Mouse (Mus musculus) stomach, postnatal 0 days (tissue): ENCODE data around the gene Tmem54. TPM values are rescaled to one million over a fixed set of nuclear protein-coding genes. Genes with fewer than 3 reads are reported as not detected.

Source experiments
- ATAC-seq: fragments of 200-750 bp; cut with Nextera tagmentation; 2 replicates; pipeline ENCODE4 v1.8.0; 2017; ENCODE audit not compliant: low FRiP score, low TSS enrichment
- DNase-seq: peaks from one replicate; pipeline ENCODE4 v3.0.0-alpha.2; 2016; ENCODE audit warnings: low spot score
- H3K27ac ChIP-seq: fragments of 300-500 bp; sonication (generic); replicated peaks from 2 replicates; pipeline ENCODE4 v1.5.1; 2014; ENCODE audit warnings: mild to moderate bottlenecking, control low read depth
- H3K27me3 ChIP-seq: fragments of 300-500 bp; sonication (generic); 2 replicates; pipeline ENCODE4 v1.6.1; 2014; ENCODE audit warnings: low read length; ENCODE audit not compliant: control insufficient read depth, insufficient read depth
- H3K36me3 ChIP-seq: fragments of 300-500 bp; sonication (generic); 2 replicates; pipeline ENCODE4 v1.6.1; 2014; ENCODE audit warnings: low read length, mixed read lengths; ENCODE audit not compliant: control insufficient read depth, insufficient read depth
- H3K4me1 ChIP-seq: fragments of 300-500 bp; sonication (generic); replicated peaks from 2 replicates; pipeline ENCODE4 v1.6.1; 2014; ENCODE audit warnings: antibody characterized with exemption; ENCODE audit not compliant: control insufficient read depth, insufficient read depth
- H3K4me2 ChIP-seq: fragments of 300-500 bp; sonication (generic); replicated peaks from 2 replicates; pipeline ENCODE4 v1.6.1; 2014; ENCODE audit warnings: low read depth, mild to moderate bottlenecking, control low read depth, moderate library complexity
- H3K4me3 ChIP-seq: fragments of 300-500 bp; sonication (generic); 2 replicates; pipeline ENCODE4 v1.5.1; 2014; ENCODE audit warnings: low read depth, low read length, control low read depth
- H3K9ac ChIP-seq: fragments of 300-500 bp; sonication (generic); 2 replicates; pipeline ENCODE4 v1.6.1; 2014; ENCODE audit warnings: mild to moderate bottlenecking, low read length, control low read depth, mixed read lengths
- H3K9me3 ChIP-seq: fragments of 300-500 bp; sonication (generic); 2 replicates; pipeline ENCODE4 v1.6.1; 2016; ENCODE audit warnings: low read length; ENCODE audit not compliant: control insufficient read depth
- CTCF ChIP-seq: IDR thresholded peaks from 2 replicates; pipeline ENCODE4 v1.5.1; 2016; ENCODE audit warnings: antibody characterized with exemption, low read depth, mild to moderate bottlenecking, moderate library complexity
- EP300 ChIP-seq: optimal IDR thresholded peaks from 2 replicates; pipeline ENCODE3; 2016; ENCODE audit warnings: antibody characterized with exemption
- WGBS: fragments of 180-500 bp; shearing (Covaris S2); extraction: QIAGEN DNeasy Blood & Tissue Kit; methylation state at CpG from one replicate; pipeline ENCODE4 v1.1.7; 2014; 5-methylcytosine and 5-hydroxymethylcytosine counted together
- polyA plus RNA-seq: library from polyadenylated mRNA; unstranded; fragments of >200 nt; fragmentation: Nextera tagmentation; extraction: Ambion mirVana; gene quantifications from 2 replicates; pipeline ENCODE4 v1.2.1, GENCODE M21; 2015

The Tmem54 gene
- polyA plus RNA-seq, 1 experiment from 2014 or later: 106 TPM

DNA sequence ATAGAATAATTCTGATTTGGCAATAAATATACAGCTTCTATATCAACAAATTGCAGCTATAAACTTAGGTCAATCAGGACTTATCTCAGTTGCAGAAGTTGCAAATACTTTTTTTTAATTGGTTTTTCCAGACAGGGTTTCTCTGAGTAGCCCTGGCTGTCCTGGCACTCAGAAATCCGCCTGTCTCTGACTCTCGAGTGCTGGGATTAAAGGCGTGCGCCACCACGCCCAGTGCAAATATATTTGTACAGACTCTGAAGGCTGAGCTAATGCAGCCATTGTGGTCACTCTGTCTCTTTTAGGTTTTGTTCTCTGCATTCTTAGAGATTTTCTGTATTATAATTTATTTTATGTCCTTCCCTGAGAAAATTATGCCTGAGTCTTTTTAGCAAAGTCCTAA lies 52.2 kb downstream of the Tmem54 start:
- H3K9ac ChIP-seq: no peak overlapping the region
- H3K4me3 ChIP-seq: no peak overlapping the region
- H3K9me3 ChIP-seq: no peaks in the 10 kb centered on the region
- H3K36me3 ChIP-seq: peaks cover 4% of the 10 kb centered on the region; the same call in 1 of the 2 replicates
- 41% methylated on average over 5 of the region's 5 CpGs for WGBS
- H3K27me3 ChIP-seq: no peaks in the 10 kb centered on the region
- H3K4me2 ChIP-seq: no peak overlapping the region
- no peak for TF ChIP-seq CTCF
- TF ChIP-seq EP300: no peak
- ATAC-seq: no peak
- no peak for DNase-seq
- H3K27ac ChIP-seq: no peak overlapping the region
- H3K4me1 ChIP-seq: no peaks in the 10 kb centered on the region

GRCm38 (mm10) chr4:129158549-129158948 lies 53.2 kb downstream of the Tmem54 start:
- H3K36me3 ChIP-seq: peaks cover 6% of the 10 kb centered on the region; the same call in 1 of the 2 replicates
- WGBS: 22% methylated on average over 3 of the region's 3 CpGs

DNA sequence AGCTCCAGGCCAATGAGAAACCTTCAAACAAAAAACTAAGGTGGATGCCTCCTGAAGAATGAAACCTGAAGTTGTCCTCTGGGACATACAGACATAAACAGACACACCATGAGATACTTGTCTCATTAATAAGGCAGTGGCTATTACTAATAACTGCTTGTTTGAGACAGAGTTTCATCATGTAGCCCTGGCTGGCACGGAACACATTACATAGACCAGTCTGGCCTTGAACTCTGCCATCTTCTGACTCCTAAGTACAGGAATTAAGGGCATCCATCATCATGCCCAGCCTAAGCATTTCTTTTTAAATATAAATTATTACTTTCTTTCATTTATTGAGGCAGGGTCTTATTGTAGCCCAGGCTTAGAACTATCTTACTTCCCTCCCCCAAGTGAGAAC lies 55.7 kb downstream of the Tmem54 start:
- Histone ChIP-seq H3K27ac (no peak overlapping the region), H3K36me3 (peaks cover 3% of the 10 kb centered on the region; the same call in 1 of the 2 replicates), H3K27me3 (no peaks in the 10 kb centered on the region), H3K4me2 (no peak overlapping the region), H3K9ac (no peak overlapping the region), H3K9me3 (no peaks in the 10 kb centered on the region), H3K4me3 (no peak overlapping the region), H3K4me1 (no peaks in the 10 kb centered on the region)
- 92% methylated on average over 1 of the region's 1 CpGs for WGBS
- ATAC-seq: no peak
- DNase-seq: no peak
- TF ChIP-seq EP300 (no peak), CTCF (no peak)

More at GRCm38 (mm10) chr4:129158549-129158948, 53.2 kb downstream of the Tmem54 start:
- H3K4me2 ChIP-seq: no peak overlapping the region
- H3K9me3 ChIP-seq: no peaks in the 10 kb centered on the region
- no peak overlapping the region for H3K27ac ChIP-seq
- H3K4me1 ChIP-seq: no peaks in the 10 kb centered on the region
- H3K4me3 ChIP-seq: no peak overlapping the region
- ATAC-seq (no peak; the same call in 1 of the 2 replicates), DNase-seq (no peak)
- TF ChIP-seq CTCF (no peak), EP300 (no peak)
- H3K27me3 ChIP-seq: no peaks in the 10 kb centered on the region
- no peak overlapping the region for H3K9ac ChIP-seq

Other genes with a start within 250 kb of the Tmem54 start
- gene Trim62, start 222.0 kb upstream of the Tmem54 start, polyA plus RNA-seq: 2.6 and 3.5 TPM in 2 replicates
- gene Azin2, start 143.1 kb upstream of the Tmem54 start, polyA plus RNA-seq: 10.8 and 12.3 TPM in 2 replicates
- 137 and 138 TPM in 2 replicates for gene Ak2, start 113.6 kb upstream of the Tmem54 start, polyA plus RNA-seq
- gene Rnf19b, start 47.3 kb upstream of the Tmem54 start, polyA plus RNA-seq: 7.0 and 7.6 TPM in 2 replicates
- gene Hpca, start 16.5 kb downstream of the Tmem54 start, polyA plus RNA-seq: 0.91 and 0.99 TPM in 2 replicates
- gene Fndc5, start 31.5 kb downstream of the Tmem54 start, polyA plus RNA-seq: 2.0 and 2.4 TPM in 2 replicates
- gene S100pbp, start 84.2 kb downstream of the Tmem54 start, polyA plus RNA-seq: 3.7 and 4.5 TPM in 2 replicates
- gene Yars, start 84.2 kb downstream of the Tmem54 start, polyA plus RNA-seq: 41.3 and 44.2 TPM in 2 replicates
- 9.6 and 10.3 TPM in 2 replicates for gene C77080, start 155.9 kb downstream of the Tmem54 start, polyA plus RNA-seq
- gene Sync, start 182.1 kb downstream of the Tmem54 start, polyA plus RNA-seq: 2.9 and 3.2 TPM in 2 replicates
- 149 and 153 TPM in 2 replicates for gene Rbbp4, start 229.8 kb downstream of the Tmem54 start, polyA plus RNA-seq
- 41.7 and 42.5 TPM in 2 replicates for gene Zbtb8os, start 230.1 kb downstream of the Tmem54 start, polyA plus RNA-seq